Comparison of ENCODE assay signal across 8 mouse cellular contexts in genomic region chr2:164967761-164968440, GRCm38 (mm10). TPM values are rescaled to one million over a fixed set of nuclear protein-coding genes. Genes with fewer than 3 reads are reported as not detected.
DNase-seq lines count a peak whose midpoint lies in the region; ATAC-seq and TF ChIP-seq lines count a peak whose summit lies in the region.

No protein-coding gene starts in this region.

- peaks cover 17% of the 10 kb centered on the region for H3K4me1 ChIP-seq in heart, embryonic 15.5 days (replicated peaks)
- 0 out of 2 replicates have a peak, but pooled peaks cover 18% of the 10 kb centered on the region for H3K4me1 ChIP-seq in hindbrain, postnatal 0 days (ENCODE audit: insufficient read depth, low read length)
- no peaks in the 10 kb centered on the region for H3K4me1 ChIP-seq in liver, embryonic 13.5 days (replicated peaks)

- H3K9me3 ChIP-seq in heart, embryonic 15.5 days (replicated peaks): no peaks in the 10 kb centered on the region
- no peaks in the 10 kb centered on the region for H3K9me3 ChIP-seq in hindbrain, postnatal 0 days (ENCODE audit: low read length)
- H3K9me3 ChIP-seq in liver, embryonic 13.5 days (replicated peaks): no peaks in the 10 kb centered on the region

- H3K27me3 ChIP-seq in heart, embryonic 15.5 days: peaks cover 93% of the 10 kb centered on the region
- peaks cover 29% of the 10 kb centered on the region for H3K27me3 ChIP-seq in hindbrain, postnatal 0 days (ENCODE audit: insufficient read depth, low read length)
- H3K27me3 ChIP-seq in liver, embryonic 13.5 days: peaks cover 92% of the 10 kb centered on the region

- H3K27ac ChIP-seq in heart, embryonic 15.5 days: no peak overlapping the region
- peak overlapping the region; percentile 89 for H3K27ac ChIP-seq in hindbrain, postnatal 0 days
- H3K27ac ChIP-seq in liver, embryonic 13.5 days: no peak overlapping the region

- H3K4me2 ChIP-seq in heart, embryonic 15.5 days: peak overlapping the region; percentile 55
- peak overlapping the region; percentile 61 for H3K4me2 ChIP-seq in hindbrain, postnatal 0 days (ENCODE audit: low read depth, low read length)
- peak overlapping the region; percentile 41 for H3K4me2 ChIP-seq in liver, embryonic 13.5 days

- peak overlapping the region; percentile 31 for H3K4me3 ChIP-seq in heart, embryonic 15.5 days
- H3K4me3 ChIP-seq in hindbrain, postnatal 0 days (ENCODE audit: low read length): peak overlapping the region; percentile 62
- H3K4me3 ChIP-seq in liver, embryonic 13.5 days (replicated peaks): peak overlapping the region; percentile 27

- no peak overlapping the region for H3K9ac ChIP-seq in heart, embryonic 15.5 days
- H3K9ac ChIP-seq in hindbrain, postnatal 0 days (replicated peaks; ENCODE audit: low read length): peak overlapping the region; percentile 72
- no peak overlapping the region for H3K9ac ChIP-seq in liver, embryonic 13.5 days

- WGBS in heart, embryonic 15.5 days: 3% methylated on average over 61 of the region's 65 CpGs
- WGBS in hindbrain, postnatal 0 days: under 1% methylated on average over 64 of the region's 65 CpGs
- 3% methylated on average over 59 of the region's 65 CpGs for WGBS in liver, embryonic 13.5 days (ENCODE audit: insufficient replicate concordance)

- no peak for ATAC-seq in heart, embryonic 15.5 days (replicated peaks; ENCODE audit: insufficient number of reproducible peaks, insufficient read depth, low FRiP score, low read depth)
- ATAC-seq in common myeloid progenitor, adult 5-6 weeks (replicated peaks; ENCODE audit: low read depth, poor library complexity, severe bottlenecking): 0 out of 2 replicates have a peak, but pooled peaks have one; percentile 5
- peak; percentile 75 for ATAC-seq in hindbrain, postnatal 0 days
- no peak for ATAC-seq in liver, embryonic 13.5 days (ENCODE audit: low read depth)

- DNase-seq in heart, adult 8-10 months (ENCODE audit: low spot score): no peak
- DNase-seq in hindbrain, postnatal 0 days (ENCODE audit: low spot score): peak; percentile 85
- no peak for DNase-seq in liver, embryonic 13.5 days
- peak; percentile 76 for DNase-seq in right cerebral cortex, postnatal 4 days
- no peak for DNase-seq in adrenal gland, adult 2 months
- no peak for DNase-seq in Muller cell, postnatal 12 days (ENCODE audit: inconsistent ontology term)

- no peaks in the 10 kb centered on the region for H3K36me3 ChIP-seq in heart, embryonic 15.5 days
- H3K36me3 ChIP-seq in hindbrain, postnatal 0 days (ENCODE audit: insufficient read depth, low read length): no peaks in the 10 kb centered on the region
- H3K36me3 ChIP-seq in liver, embryonic 13.5 days: no peaks in the 10 kb centered on the region

- peak; percentile 51 for TF ChIP-seq CTCF in hindbrain, postnatal 0 days (IDR thresholded peaks at IDR 0.05; ENCODE audit: low read depth)

RNA-seq across cellular contexts. Expression of gene Slc12a5, which starts 7.3 kb away (rescaled TPM):
- 0.21 and 0.53 TPM in 2 replicates for polyA plus RNA-seq in heart, embryonic 15.5 days (2015; fragmentation: Nextera tagmentation; extraction: Ambion mirVana)
- total RNA-seq in heart, adult 8-10 months (2022): 1 to 10 TPM; 1.2 to 4.2 (median 2.8) TPM
- 4.2 TPM in 1 of 2 replicates, not detected in the other for total RNA-seq in common myeloid progenitor, adult 5-6 weeks (2017)
- 257 TPM in 2 replicates for total RNA-seq in hindbrain, postnatal 0 days (2014; rRNA removed)
- polyA plus RNA-seq in hindbrain, postnatal 0 days (2015; fragmentation: Nextera tagmentation; extraction: Ambion mirVana): 67.1 and 71.0 TPM in 2 replicates
- polyA plus RNA-seq in liver, embryonic 13.5 days (2015; fragmentation: Nextera tagmentation; extraction: Ambion mirVana): 0.17 and 0.18 TPM in 2 replicates
- total RNA-seq in adrenal gland, adult 2 months (2021): 1 to 10 TPM; 3.5 to 5.4 TPM
- 21.4 and 27.6 TPM in 2 replicates for polyA plus RNA-seq in adrenal gland, adult 2 months (2012; rRNA removed)

RNA-seq across cellular contexts. Expression of gene Mmp9, which starts 27.3 kb away (rescaled TPM):
- 0.81 and 4.5 TPM in 2 replicates for polyA plus RNA-seq in heart, embryonic 15.5 days (2015; fragmentation: Nextera tagmentation; extraction: Ambion mirVana)
- total RNA-seq in heart, adult 8-10 months (2022): 1 to 10 TPM in 2 of 4 experiments, under 1 TPM in 2; 0.84 to 1.2 (median 0.98) TPM
- 1.0 and 1.1 TPM in 2 replicates for total RNA-seq in common myeloid progenitor, adult 5-6 weeks (2017)
- total RNA-seq in hindbrain, postnatal 0 days (2014; rRNA removed): 8.8 and 14.4 TPM in 2 replicates
- polyA plus RNA-seq in hindbrain, postnatal 0 days (2015; fragmentation: Nextera tagmentation; extraction: Ambion mirVana): 6.7 and 7.1 TPM in 2 replicates
- polyA plus RNA-seq in liver, embryonic 13.5 days (2015; fragmentation: Nextera tagmentation; extraction: Ambion mirVana): 1.1 and 1.2 TPM in 2 replicates
- 1 to 10 TPM; 1.4 to 2.1 TPM for total RNA-seq in adrenal gland, adult 2 months (2021)
- polyA plus RNA-seq in adrenal gland, adult 2 months (2012; rRNA removed): 1.6 and 3.4 TPM in 2 replicates

RNA-seq across cellular contexts. Expression of gene Zfp335, which starts 56.3 kb away (rescaled TPM):
- 5.9 and 10.9 TPM in 2 replicates for polyA plus RNA-seq in heart, embryonic 15.5 days (2015; fragmentation: Nextera tagmentation; extraction: Ambion mirVana)
- total RNA-seq in heart, adult 8-10 months (2022): 1 to 10 TPM; 7.6 to 8.5 (median 8.2) TPM
- total RNA-seq in common myeloid progenitor, adult 5-6 weeks (2017): 6.2 and 7.6 TPM in 2 replicates
- 26.5 and 28.3 TPM in 2 replicates for total RNA-seq in hindbrain, postnatal 0 days (2014; rRNA removed)
- polyA plus RNA-seq in hindbrain, postnatal 0 days (2015; fragmentation: Nextera tagmentation; extraction: Ambion mirVana): 9.0 and 9.2 TPM in 2 replicates
- 5.4 and 6.1 TPM in 2 replicates for polyA plus RNA-seq in liver, embryonic 13.5 days (2015; fragmentation: Nextera tagmentation; extraction: Ambion mirVana)
- total RNA-seq in adrenal gland, adult 2 months (2021): 10 to 100 TPM; 16.7 to 21.9 TPM
- polyA plus RNA-seq in adrenal gland, adult 2 months (2012; rRNA removed): 37.4 TPM in 2 replicates

Comparison
In these comparisons a context has a peak if more than half of its experiments do, and no peak if none do; other contexts are left out.
1. ATAC-seq: peak in common myeloid progenitor, adult 5-6 weeks (single experiment) and hindbrain, postnatal 0 days (single experiment); none in heart, embryonic 15.5 days (single experiment) and liver, embryonic 13.5 days (single experiment).
2. DNase-seq: peak in hindbrain, postnatal 0 days (single experiment) and right cerebral cortex, postnatal 4 days (single experiment); none in heart, adult 8-10 months (single experiment), liver, embryonic 13.5 days (single experiment), adrenal gland, adult 2 months (single experiment) and Muller cell, postnatal 12 days (single experiment).
3. RNA of gene Slc12a5, which starts 7.3 kb away (total RNA-seq): 257 TPM in hindbrain, postnatal 0 days; 3.5 to 5.4 TPM in adrenal gland, adult 2 months, 4.2 TPM in common myeloid progenitor, adult 5-6 weeks and 1.2 to 4.2 TPM in heart, adult 8-10 months; every median in the first group is over 10 times any median in the second.
4. Peak in every context shown above with its lines, with median percentiles within 50 percentile points of each other: H3K4me2 ChIP-seq and H3K4me3 ChIP-seq.